Comparison of ENCODE assay signal across 25 mouse cellular contexts in the genomic region with DNA sequence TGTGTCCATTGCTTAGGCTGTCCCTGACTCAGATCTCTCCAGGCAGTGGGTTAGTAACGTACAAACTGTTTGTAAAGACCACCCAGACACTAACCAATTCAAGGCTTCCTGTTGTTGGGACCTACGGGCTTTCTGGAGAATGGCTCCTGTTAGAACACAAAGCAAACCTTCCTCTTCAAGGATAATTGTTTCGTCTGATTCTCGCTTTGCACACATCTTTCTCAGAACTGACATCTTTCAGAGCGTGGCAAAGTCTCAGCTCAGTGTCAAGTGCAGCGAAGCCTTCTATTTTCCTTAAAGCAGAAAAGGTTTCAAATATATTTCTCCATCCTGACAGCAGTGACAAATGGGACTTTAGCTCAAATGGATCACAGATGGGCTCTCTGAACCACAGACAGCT.
A peak's percentile ranks its signal among the peaks of the same experiment; 100 is the strongest.
DNase-seq lines count a peak whose midpoint lies in the region; ATAC-seq lines count a peak whose summit lies in the region.
"Had no signal": no experiment of that assay in that cellular context is flagged by ENCODE, and none has a peak within 500 bp of the region (broad histone marks: within the 10 kb centered on the region; RNA-seq: fewer than 3 reads in every experiment).

No protein-coding gene starts in this region.

- no peaks in the 10 kb centered on the region for H3K27me3 ChIP-seq in forebrain, embryonic 14.5 days (replicated peaks; ENCODE audit: control insufficient read depth, insufficient read depth, low read length)
- no peaks in the 10 kb centered on the region for H3K27me3 ChIP-seq in forebrain, embryonic 16.5 days (replicated peaks; ENCODE audit: control insufficient read depth, insufficient read depth, low read length)
- H3K27me3 ChIP-seq in kidney, embryonic 16.5 days (ENCODE audit: insufficient read depth, low read length) = no peaks in the 10 kb centered on the region
- H3K27me3 ChIP-seq in limb, embryonic 10.5 days (ENCODE audit: low read depth, poor library complexity, severe bottlenecking) = no peaks in the 10 kb centered on the region
- H3K27me3 ChIP-seq: midbrain, embryonic 12.5 days; neural tube, embryonic 12.5 days had no signal

- H3K4me2 ChIP-seq in forebrain, embryonic 14.5 days (ENCODE audit: low read length) = no peak overlapping the region
- H3K4me2 ChIP-seq in forebrain, embryonic 16.5 days (ENCODE audit: low read length) = no peak overlapping the region
- H3K4me2 ChIP-seq in kidney, embryonic 16.5 days (replicated peaks; ENCODE audit: low read depth, low read length) = peak overlapping the region; percentile 17; the same call in 1 of the 2 replicates
- H3K4me2 ChIP-seq: embryonic facial prominence, embryonic 15.5 days; heart, embryonic 11.5 days; midbrain, embryonic 12.5 days; neural tube, embryonic 12.5 days had no signal

- peak; percentile 1 for DNase-seq in forebrain, embryonic 14.5 days (ENCODE audit: low spot score)
- DNase-seq in kidney, adult 11 months = no peak
- DNase-seq in embryo, embryonic 9.5 days (ENCODE audit: extremely low spot score) = peak; percentile 23
- peak; percentile 33 for DNase-seq in limb, embryonic 10.5 days (ENCODE audit: low spot score)
- no peak for DNase-seq in left cerebral cortex, postnatal 10 days (ENCODE audit: extremely low spot score in 1 of 2, low spot score in 2 of 2)
- DNase-seq: adrenal gland, adult 8-10 months; cerebellum, adult 18-20 months; cerebellum, postnatal 25 days; gastrocnemius, adult 2 months; kidney, adult 18-20 months; kidney, postnatal 14 days; layer of hippocampus, adult 9-11 months; left cerebral cortex, postnatal 4 days; right cerebral cortex, adult 18-20 months; right cerebral cortex, postnatal 4 days; thymus, postnatal 14 days had no signal

- no peak overlapping the region for H3K9ac ChIP-seq in forebrain, embryonic 14.5 days (ENCODE audit: low read length)
- H3K9ac ChIP-seq in forebrain, embryonic 16.5 days (replicated peaks; ENCODE audit: low read depth, low read length) = no peak overlapping the region
- H3K9ac ChIP-seq in kidney, embryonic 16.5 days (replicated peaks; ENCODE audit: low read length) = no peak overlapping the region
- H3K9ac ChIP-seq: embryonic facial prominence, embryonic 15.5 days; midbrain, embryonic 12.5 days; neural tube, embryonic 12.5 days had no signal

- H3K4me1 ChIP-seq in forebrain, embryonic 14.5 days (ENCODE audit: control insufficient read depth, insufficient read depth, low read length) = no peaks in the 10 kb centered on the region
- H3K4me1 ChIP-seq in forebrain, embryonic 16.5 days (replicated peaks; ENCODE audit: control insufficient read depth, insufficient read depth, low read length) = no peaks in the 10 kb centered on the region
- H3K4me1 ChIP-seq in kidney, embryonic 16.5 days (ENCODE audit: insufficient read depth, low read length) = peaks cover 12% of the 10 kb centered on the region
- peaks cover 49% of the 10 kb centered on the region for H3K4me1 ChIP-seq in limb, embryonic 10.5 days

- 44% methylated on average over 6 of the region's 6 CpGs for WGBS in forebrain, embryonic 14.5 days
- 38% methylated on average over 6 of the region's 6 CpGs for WGBS in forebrain, embryonic 16.5 days
- 20% methylated on average over 6 of the region's 6 CpGs for WGBS in kidney, embryonic 16.5 days
- WGBS in limb, embryonic 10.5 days = 31% methylated on average over 6 of the region's 6 CpGs

- ATAC-seq in forebrain, embryonic 14.5 days = no peak
- ATAC-seq in forebrain, embryonic 16.5 days = no peak
- ATAC-seq in kidney, embryonic 16.5 days (ENCODE audit: low FRiP score, low TSS enrichment) = no peak
- no peak for ATAC-seq in megakaryocyte, adult 5-6 weeks (ENCODE audit: poor library complexity, severe bottlenecking)
- ATAC-seq: activated CD4-positive, CD25-positive, alpha-beta regulatory T cell, adult 4 months had no signal

- H3K4me3 ChIP-seq in forebrain, embryonic 14.5 days (ENCODE audit: low read depth, low read length) = no peak overlapping the region
- no peak overlapping the region for H3K4me3 ChIP-seq in forebrain, embryonic 16.5 days (replicated peaks; ENCODE audit: low read length)
- no peak overlapping the region for H3K4me3 ChIP-seq in kidney, embryonic 16.5 days (ENCODE audit: low read length)
- peak overlapping the region; percentile 14; the same call in 1 of the 2 replicates for H3K4me3 ChIP-seq in limb, embryonic 10.5 days
- H3K4me3 ChIP-seq: embryonic facial prominence, embryonic 15.5 days; gastrocnemius, adult 2 months; midbrain, embryonic 12.5 days; neural tube, embryonic 12.5 days had no signal

- H3K27ac ChIP-seq in forebrain, embryonic 14.5 days (ENCODE audit: low read depth, low read length) = no peak overlapping the region
- H3K27ac ChIP-seq in forebrain, embryonic 16.5 days (ENCODE audit: low read length) = no peak overlapping the region
- H3K27ac ChIP-seq in kidney, embryonic 16.5 days (ENCODE audit: low read length) = no peak overlapping the region
- H3K27ac ChIP-seq in limb, embryonic 10.5 days = peak overlapping the region; percentile 70
- H3K27ac ChIP-seq: embryonic facial prominence, embryonic 15.5 days; gastrocnemius, adult 2 months; macrophage; midbrain, embryonic 12.5 days; neural tube, embryonic 12.5 days had no signal

- H3K9me3 ChIP-seq in forebrain, embryonic 14.5 days (replicated peaks; ENCODE audit: control insufficient read depth, low read length) = no peaks in the 10 kb centered on the region
- H3K9me3 ChIP-seq in forebrain, embryonic 16.5 days (ENCODE audit: control insufficient read depth, low read length) = no peaks in the 10 kb centered on the region
- H3K9me3 ChIP-seq in kidney, embryonic 16.5 days (ENCODE audit: low read length) = no peaks in the 10 kb centered on the region
- H3K9me3 ChIP-seq in limb, embryonic 10.5 days (replicated peaks) = no peaks in the 10 kb centered on the region
- H3K9me3 ChIP-seq: embryonic facial prominence, embryonic 15.5 days; neural tube, embryonic 12.5 days had no signal

- intact Hi-C loops in left cerebral cortex, postnatal 10 days (cut with DNase I) = loop anchor here (10.0 kb wide), 1 partner anchor 217 kb away; no protein-coding TSS in a partner anchor

- H3K36me3 ChIP-seq in forebrain, embryonic 14.5 days (ENCODE audit: control insufficient read depth, insufficient read depth, low read length) = no peaks in the 10 kb centered on the region
- H3K36me3 ChIP-seq in forebrain, embryonic 16.5 days (ENCODE audit: control insufficient read depth, insufficient read depth) = no peaks in the 10 kb centered on the region
- H3K36me3 ChIP-seq in kidney, embryonic 16.5 days (ENCODE audit: insufficient read depth, low read length) = no peaks in the 10 kb centered on the region
- H3K36me3 ChIP-seq in limb, embryonic 10.5 days = no peaks in the 10 kb centered on the region
- H3K36me3 ChIP-seq: embryonic facial prominence, embryonic 15.5 days; midbrain, embryonic 12.5 days; neural tube, embryonic 12.5 days had no signal

Comparison
In these comparisons a context has a peak if more than half of its experiments do, and no peak if none do; other contexts are left out.
1. DNase-seq: peak in forebrain, embryonic 14.5 days (single experiment), embryo, embryonic 9.5 days (single experiment) and limb, embryonic 10.5 days (single experiment); none in kidney, adult 11 months (single experiment) and left cerebral cortex, postnatal 10 days (0 of 2).